Mouse (Mus musculus): Measurements from ENCODE around the gene Sez6l2.

- TF ChIP-seq EP300 (IDR thresholded peaks at IDR 0.05; ENCODE audit: low read depth) = no peak
- TF ChIP-seq CTCF (IDR thresholded peaks at IDR 0.05; ENCODE audit: low read depth) = no peak
These were observed 9.4 kb downstream of the Sez6l2 start for GRCm38 (mm10) chr7:126959780-126960179.

Measured in liver, embryonic 14.5 days (tissue).